Mouse (Mus musculus): Measurements from ENCODE around the gene Fto.

Fto gene

DNA sequence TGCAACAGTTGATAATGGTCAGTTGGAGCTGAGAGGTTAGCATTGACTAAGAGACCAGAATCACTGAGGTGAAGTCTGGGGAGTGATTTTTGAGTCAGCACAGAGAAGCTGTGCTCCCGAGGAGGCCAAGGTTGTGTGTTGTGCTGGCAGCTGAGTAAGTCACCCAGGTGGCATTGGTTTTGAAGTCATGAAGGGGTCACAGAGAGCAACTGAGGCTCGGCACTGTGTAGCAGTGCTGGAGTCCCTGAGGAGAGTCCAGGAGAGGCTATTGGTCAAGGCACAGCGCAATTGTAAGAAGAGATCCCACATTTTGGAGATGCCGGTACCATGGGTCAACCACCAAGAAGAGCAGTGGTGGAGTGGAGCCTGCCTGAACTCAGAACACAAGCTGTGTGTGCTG is 11.6 kb downstream of the Fto start:
- DNase-seq, result no peak

DNA sequence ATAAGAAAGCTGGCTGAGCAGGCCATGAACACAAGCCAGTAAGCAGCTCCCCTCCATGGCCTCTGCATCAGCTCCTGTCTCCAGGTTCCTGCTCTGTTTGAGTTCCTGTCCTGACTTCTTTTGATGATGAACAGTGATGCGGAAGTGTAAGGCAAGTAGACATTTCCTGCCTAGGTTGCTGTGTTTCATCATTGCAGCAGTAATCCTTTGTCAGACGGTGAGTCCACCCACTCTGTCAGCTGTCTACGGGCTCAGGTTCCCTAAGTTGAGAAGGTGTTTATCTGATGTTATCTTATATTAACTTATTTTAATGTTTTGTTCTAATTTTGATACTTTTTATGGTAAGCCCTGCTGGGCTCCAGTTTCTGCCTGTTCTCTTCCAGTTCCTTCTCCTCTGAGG is 12.7 kb downstream of the Fto start:
- no peak for DNase-seq

DNA sequence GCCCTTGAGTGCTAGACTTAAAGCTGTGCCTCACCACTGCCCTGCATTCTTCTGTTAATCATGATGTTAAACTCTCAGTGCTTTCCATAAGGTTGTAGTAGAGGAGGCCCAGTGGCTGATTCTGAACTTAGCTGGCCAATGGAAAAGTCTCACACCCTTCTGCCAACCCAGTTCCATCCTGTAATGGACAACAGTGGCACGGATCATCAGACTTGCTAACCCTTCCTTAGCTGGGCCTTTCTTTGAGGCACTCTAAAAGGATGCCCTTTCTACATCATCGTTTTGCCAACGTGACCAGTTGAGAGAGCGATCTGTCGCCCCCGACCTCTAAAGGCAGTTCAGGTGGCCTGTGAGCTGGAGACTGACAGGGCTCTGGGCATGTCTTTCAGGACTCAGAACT is 13.6 kb downstream of the Fto start:
- no peak for DNase-seq

DNA sequence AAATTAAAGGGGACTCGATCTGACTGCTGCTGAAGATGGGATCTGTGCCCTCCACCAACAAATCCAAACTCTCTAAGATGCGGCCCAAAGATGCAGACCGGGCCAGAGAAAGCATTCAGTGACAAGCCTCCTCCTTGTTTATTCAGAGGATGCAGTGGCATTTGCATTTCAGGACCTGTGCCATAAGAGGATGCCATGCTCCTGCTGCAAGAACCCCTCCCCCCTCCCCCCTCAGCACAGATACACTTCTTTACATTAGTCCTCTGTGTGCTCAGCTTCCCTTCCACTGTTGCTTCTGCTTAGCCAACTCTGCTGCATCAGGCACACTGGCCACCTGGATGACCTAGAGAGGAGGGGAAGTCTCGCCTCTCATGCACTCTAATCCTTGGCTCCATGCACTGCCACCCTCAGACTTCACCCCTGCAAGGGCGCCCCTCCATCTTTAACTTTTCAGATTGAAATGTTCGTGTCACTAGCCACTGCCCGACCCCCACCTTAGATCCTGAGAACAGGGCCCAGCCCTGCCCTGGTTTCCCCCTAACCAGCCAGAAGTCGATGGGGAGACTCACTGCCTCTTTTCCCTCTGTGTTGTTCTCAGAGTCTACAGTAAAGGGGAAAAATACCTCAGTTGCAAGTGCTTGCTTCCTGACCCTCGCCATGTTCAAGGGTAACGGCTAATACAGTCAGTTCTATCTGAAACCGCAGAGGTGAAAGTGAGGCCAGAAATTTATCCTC is 14.3 kb downstream of the Fto start:
- no peak for DNase-seq

DNA sequence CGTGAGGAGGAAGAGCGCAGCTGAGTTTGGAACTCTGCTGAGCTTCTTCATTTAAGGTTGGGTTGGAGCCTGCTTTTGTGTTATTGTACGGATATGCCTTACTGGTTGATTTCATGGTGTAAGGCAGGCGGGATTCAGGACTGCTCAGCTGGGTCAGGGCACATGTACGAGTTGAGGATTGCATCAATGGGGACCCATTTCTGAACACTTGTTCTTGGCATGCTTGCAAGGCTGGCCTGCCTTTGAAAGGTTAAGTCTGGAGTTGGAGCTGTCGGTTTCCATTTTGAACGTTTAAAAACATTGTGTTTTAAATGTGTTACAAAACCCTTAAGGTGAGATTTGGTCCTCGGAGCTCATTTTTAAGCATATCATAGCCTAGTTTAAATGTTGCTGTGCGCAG is 15.7 kb downstream of the Fto start:
- DNase-seq, result no peak

DNA sequence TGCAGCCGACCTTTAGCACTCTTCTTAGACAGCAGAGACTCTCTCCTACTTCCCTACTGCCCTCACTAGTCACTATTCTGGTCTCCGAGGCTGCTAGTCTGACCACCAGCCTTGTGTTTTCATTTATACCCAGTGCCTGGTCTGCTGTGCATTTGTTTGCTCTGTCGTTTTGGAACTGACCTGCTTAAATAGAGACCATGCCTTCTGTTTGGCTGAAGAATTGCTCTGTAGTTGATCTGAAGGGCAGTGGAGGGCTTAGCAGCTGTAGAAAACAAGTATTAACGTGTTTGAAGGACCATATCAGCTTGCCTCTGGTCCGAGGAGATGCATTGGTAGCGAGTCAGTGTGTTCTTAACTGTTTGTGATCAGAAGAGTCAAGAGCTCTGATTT is 16.1 kb downstream of the Fto start:
- no peak for DNase-seq

DNA sequence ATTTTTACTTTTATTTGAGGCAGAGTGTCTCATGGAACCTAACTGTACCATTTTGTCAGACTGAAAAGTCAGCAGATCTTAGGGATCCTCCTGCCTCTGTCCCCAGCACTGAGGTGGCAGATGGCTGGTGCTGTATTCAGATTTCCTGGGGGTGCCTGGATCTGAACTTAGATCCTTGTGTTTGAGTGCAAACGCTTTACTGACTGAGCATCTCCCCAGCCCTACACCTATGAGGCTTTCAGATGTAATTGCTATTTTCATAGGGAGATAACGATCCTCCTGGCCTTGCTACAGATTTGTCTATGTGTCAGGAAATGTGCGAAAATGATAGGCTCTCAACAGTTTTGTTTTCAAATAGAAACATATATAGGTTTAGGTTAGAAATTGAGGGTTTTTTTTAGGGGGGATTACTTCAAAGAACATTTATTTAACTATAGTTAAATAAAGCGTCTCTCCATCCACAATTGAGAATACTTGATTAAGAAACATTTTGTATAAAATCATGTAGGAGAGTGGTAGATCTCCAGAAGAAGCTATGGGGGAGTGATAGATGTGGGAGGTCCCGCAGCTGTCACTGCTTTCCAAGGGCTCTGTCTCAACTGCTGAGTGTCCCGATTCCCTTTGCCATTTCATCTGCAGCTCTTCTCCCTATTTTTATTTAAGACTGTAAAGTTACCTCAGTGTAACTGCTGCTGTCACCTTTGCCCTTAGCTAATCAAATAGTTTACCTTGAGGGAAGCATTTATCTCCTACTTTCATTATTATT is 25.2 kb downstream of the Fto start:
- no peak for DNase-seq

DNA sequence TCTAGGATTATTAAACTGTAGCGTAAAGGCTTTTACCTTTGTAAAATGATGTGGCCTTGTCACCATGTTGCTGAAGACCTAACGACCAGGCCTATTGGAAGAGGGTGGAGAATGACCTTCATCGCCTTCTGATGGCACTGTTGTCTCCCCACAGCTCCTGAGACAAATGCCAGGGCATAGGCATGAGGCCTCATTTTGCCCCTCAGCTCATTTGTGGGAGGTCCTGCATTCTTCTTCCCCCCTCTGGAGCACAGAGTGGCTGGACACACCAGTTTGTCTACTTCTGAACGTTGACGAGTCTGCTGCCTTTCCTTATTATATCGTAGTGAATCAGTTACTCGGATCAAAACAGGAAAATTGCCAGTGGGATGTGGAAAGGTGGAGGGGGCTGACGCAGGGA is 26.3 kb downstream of the Fto start:
- DNase-seq, result no peak

DNA sequence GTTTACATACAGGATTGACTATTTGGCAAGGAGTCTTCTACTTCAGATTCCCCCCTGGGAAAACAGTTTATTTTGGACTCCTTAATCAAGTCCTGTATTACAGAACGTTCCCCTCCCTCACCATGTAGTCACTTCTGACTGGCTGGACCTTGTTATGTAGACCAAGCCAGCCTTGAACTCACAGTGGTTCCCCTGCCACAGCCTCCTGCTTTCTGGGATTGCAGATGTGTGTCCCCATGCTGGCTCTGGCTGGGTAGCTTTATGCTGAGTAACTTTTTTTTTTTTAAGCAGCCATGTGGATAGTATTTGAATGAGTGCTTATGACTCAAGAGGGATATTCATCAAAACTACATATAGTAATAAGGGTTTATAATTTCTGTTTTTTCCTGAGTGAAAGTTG is 27.4 kb downstream of the Fto start:
- no peak for DNase-seq

DNA sequence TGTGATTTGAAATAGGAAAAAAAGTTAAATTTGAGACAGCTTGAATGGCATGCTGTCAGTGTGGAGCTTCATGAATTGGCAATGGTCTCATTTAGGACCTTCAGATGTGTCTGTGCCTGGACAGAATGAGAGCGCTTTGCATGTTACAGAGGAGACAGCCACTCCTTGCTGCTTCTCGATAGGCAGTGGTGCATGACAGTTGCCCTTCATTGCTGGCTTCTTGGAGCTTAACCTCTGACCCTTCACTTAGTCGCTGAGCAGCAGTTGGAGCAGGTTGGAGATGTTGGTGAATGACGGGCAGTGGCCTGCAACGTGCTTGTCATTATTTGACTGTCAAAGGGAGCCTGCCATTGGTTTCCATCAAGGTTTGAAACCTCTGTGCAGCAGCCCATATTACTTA is 28.9 kb downstream of the Fto start:
- DNase-seq, result peak in 1 of 2 experiments; percentile 40

DNA sequence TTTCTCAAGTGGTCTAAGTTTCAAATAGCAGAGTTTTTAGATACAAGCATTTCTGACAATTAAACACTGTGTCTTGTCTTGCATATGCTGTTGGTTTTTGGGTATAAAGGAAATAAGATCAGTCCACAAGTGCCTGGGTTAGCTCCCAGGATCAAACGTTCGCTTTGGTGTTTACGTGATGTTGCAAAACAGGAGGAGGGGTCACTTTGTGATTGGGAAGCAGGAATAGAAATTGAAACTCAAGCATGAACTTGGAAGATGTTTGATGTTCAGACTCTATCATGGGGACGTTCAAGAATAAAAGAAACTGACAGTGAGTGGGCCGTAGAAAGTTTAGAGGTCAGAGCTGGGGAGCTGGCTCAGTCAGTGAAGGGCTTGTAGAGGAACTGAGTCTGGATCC is 29.5 kb downstream of the Fto start:
- no peak for DNase-seq

DNA sequence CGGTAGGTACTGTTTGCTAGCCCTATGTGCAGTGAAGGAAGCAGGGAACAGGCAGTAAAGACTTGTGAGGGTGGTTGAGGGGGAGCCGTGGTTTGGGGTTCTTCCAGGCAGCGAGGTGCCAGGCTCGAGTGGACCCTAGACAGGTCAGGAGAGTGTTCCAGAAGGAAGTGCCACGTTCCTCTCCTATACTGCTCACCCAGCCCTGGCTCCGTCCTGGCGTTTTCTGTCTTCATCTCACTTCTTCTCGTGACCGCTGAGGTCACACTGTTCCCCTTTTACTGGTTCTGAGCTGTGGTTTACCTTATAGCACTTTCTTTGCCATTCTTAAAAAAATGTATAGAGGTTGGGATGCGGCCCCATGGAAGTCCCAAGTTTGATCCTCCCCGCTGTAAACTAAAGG is 31.3 kb downstream of the Fto start:
- no peak for DNase-seq

DNA sequence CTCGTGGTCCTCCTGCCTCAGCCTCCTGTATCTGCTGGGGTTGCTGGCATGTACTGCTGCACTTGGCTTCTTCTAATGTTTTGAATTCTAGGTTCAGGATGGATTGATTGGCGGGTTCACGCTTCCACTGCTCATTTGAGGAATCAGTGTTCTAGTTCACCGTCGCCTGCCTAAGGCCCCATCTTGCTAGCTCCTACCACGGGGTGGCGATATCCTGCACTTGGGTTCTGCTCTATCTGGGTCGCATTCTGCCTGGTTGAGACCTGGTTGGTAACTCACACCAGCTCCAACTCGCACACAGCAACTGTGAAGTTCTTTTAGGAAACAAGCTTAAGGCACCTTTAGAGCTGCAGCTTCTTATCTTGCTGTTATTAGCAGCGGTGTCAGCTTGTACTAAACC is 33.8 kb downstream of the Fto start:
- DNase-seq, result no peak

DNA sequence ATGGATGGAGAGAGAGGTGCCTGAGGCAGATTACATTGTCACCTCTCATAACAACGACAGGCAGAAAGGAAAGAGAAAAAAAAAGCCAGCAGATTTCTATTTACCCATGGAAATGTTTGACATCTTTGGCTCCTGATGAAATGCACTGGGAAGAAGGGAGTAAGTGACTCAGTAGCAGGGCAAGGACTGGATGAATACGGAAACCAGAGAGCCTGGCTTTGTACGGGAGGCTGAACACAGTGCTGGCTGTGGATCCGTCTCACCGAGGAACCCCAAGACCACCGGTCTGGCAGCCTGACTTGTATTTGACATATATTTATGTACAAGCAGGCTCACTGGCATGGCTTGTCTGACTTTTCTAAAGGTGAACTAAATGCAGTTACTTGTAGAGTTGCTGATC is 34.3 kb downstream of the Fto start:
- DNase-seq, result no peak

DNA sequence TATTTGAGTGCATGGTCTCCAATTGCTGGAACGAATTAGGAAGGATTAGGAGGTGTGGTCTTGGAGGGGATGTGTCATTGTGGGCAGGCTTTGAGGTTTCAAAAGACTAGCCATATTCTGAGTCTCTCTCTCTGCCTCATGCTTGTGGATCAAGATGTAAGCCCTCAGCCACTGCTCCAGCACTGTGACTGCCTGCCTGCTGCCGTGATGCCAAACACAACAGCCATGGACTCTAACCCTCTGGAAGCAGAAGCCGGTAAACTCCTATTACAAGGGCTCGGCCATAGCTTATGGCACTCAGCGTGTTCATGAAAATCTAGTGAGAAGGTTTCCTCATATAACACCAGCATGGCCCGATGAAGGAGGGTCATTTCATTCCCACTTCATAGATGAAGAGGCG is 36.5 kb downstream of the Fto start:
- DNase-seq, result no peak

DNA sequence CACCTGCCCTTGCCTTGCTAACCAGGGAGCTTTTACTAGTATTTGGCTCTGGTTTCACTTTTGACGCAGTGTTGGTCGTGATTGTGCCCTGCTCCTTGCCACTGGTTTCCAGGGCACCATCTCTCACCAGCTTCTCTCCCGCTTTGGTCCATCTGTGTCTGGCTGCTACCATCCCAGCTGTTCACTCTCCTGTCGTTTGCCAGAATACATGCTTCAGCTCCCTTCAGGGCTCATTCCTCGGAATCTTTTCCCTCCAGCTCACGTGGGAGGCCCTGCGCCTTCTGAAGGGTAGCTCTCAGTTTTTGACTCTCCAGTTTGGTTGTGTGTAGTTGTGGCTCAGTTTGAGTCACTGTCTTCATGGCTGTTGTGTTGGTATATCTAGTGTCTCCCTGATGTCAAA is 37.3 kb downstream of the Fto start:
- no peak for DNase-seq

DNA sequence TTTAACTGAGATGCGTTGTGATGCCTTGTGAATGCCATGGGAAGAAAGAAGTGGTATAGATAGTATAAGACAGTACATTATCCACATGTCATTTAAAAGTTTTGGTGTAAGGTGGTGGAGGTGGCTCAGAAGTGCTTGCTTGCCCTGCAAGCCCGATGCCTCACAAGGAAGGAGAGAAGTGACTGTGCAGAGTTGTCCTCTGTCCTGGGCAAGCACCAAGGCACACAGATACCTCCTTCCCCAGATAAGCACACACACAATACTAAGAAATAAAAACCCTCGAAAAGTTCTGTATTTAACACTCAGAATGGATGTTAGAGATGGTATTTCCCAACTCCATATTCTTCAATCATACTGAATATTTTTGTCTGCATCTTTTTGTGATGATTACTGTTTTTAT is 39.3 kb downstream of the Fto start:
- DNase-seq, result no peak

DNA sequence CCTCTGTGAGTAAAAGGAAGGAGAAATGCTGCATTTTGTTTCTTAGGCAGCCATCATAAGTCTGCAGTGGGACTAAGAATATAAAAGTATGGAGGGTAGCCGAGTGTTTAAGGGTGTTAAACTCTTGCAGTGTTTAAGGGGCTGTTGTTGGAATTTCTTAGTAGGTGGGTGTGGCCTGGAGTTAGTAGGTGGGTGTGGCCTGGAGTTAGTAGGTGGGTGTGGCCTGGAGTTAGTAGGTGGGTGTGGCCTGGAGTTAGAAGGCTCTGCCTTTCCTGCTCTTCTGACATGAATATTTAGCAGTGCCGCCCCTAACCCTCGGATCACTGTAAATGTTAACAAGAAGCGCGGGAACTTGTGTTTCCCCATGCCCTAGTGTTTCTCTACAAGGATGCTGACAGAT is 39.7 kb downstream of the Fto start:
- DNase-seq, result no peak

DNA sequence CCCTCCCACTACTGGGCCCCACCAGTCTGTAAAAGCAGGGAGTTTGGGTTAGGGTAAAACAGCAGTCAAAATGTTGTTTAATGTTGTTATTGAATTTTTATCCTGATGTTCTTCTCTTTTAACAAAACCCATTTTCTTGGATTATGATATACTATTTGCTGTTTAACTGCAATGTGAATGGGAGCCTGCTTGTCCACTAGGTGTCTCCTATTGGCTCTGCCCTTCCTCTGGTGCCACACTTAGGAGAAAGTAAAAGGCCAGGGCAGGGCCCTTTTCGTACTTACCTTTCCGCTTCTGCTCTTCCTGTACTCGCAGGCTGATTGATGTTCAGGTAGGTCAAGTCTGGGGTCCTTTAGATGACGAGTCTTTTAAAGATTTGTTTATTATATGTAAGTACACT is 40.6 kb downstream of the Fto start:
- no peak for DNase-seq

DNA sequence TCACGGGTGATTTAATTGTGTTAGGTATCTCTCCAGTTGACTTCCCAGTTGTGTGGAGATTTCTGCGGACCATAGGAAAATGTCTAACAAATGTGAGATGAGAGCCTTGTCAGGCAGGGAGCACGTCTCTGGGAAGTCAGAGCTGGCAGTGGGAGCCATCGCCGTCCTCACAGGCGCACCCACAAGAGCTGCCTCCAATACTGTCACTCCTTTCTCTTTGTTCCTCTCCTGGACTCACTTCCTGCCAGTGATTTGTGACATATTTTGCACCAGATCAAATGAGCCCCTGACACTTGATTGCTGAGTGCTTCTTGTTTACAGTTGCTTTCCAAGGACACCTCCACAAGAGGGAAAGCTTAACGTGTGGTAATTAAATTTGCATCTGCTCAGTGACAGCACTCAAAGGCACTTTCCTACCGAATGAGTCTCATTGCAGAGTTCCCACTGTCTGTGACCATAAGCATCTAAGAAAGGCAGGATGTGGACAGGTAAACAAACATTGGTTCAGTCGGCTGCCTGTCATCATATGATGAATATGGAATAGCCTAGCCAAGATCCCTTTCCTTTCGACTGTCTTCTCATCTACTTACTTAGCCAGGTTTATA is 42.1 kb downstream of the Fto start:
- no peak for DNase-seq

DNA sequence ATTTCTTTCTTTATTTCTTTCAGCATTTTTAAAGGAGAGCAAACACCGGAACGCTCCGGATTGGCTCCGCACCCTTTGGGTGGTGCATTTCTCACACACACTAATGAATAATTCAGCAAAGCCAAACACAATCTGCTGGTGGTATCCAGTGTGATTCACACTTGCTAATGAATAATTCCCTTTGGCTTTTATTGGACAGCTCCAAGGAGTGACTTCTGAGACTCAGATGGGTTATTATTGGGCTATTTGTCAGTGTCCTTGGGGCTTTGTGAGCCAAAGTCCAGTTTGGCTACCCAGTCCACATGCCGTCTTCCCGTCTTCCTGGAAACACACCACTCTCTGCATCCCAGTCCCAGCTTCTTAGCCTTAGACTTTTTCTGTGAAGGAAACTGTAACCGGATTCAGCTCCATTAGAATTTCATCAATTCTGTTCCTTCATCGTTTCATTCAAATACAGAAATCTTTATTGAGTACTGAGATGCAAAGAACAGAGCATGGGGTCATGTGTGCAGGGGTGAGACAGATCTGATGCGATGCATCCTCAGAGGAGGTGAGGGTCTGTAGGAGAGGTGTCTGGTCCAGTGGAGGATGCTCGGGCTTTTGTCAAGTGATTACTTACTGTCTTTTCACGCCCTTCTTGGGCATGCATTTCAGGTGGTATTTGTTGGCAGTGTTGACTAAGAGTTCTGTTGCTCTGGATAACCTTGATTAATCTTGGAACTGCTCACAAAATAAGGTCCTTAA is 42.8 kb downstream of the Fto start:
- no peak for DNase-seq

DNA sequence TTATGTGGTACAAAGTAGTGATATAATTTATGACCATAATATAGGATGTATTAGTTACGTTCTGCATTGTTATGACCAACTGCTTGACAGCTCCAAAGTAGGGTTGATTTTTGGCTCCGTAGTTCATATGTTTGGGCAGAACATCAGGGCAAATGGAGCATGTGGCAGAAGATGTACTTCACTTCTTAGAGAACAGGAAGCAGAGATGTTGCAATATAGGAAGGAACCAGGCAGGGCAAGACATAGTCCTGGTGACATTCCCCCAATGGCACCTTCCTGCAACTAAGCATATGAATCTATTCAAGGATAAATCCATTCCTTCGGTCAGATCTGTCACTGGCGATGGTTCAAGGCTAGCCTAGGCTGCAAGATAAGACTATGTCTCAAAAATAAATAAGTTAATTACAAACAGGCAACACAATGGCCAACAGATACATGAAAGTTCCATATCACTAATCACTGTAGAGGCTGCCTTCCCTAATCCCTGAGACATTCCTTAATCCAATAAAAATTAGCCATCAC is 44.2 kb downstream of the Fto start:
- no peak for DNase-seq

DNA sequence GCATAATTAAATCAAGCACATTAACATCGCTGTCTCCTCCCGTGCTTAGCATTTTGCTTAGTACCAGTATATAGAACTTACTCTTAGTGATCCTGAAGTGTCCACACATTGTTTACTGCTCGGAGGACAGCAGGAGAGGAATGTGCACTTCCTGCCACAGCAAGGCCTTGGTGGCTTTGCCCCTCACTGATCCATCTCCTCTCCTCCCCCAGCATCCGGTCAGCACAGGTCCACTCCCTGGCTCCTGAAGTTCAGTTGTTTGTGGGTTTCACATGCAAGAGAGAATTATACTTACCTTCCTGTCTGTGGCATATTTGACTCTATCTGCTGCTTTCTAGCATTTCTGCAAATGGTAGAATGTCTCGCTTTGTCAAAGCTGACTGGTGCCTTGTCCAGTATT is 44.7 kb downstream of the Fto start:
- no peak for DNase-seq

DNA sequence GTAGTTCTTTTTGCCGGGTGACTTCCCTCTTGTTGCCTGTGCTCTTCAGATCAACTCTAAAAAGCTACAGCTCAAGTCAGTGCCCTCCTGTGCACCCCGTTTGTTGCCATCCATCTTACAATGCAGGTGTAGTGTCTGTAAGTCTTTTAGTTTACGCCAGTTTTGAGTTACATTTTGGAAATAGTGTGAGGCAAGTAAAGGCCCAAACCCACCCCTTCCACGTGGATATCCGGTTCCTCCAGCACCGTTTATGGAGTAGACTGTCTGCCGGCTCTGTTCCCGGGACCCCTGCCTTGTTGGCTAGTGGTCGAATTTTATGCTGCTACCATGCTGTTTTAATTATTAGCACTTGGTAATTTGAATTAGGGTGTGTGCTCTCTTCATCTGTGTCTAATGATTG is 46.2 kb downstream of the Fto start:
- DNase-seq, result no peak

Data from kidney, adult 8-10 months (tissue).